Comparison of ENCODE assay signal across 26 mouse cellular contexts in the genomic region with DNA sequence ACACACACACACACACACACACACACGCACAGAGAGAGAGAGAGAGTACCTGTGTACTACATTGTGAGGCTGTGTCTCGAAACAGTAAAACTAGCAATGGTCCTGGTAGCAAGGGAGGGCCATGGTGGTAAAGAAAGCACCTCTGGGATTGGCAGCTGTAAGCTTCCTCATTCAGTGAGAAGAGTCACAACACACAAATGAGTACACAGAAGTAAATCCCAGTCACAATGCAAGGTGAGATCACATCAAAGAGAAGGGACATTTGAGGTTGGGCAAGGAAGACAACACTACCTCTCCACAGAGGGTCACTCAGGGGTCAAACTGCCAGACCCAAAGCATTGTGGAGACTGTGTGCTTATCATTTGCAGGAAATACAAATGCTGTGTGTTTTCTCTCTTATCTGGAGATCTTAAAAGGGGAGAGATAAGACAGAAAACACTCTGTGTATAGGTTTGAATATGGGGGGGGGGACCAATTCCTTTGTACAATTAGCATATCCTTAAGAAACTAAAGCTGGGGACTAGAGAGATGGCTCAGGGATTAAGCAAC. TPM values are rescaled to one million over a fixed set of nuclear protein-coding genes. Genes with fewer than 3 reads are reported as not detected.
DNase-seq lines count a peak whose midpoint lies in the region; ATAC-seq and TF ChIP-seq lines count a peak whose summit lies in the region.
"Had no signal": no experiment of that assay in that cellular context is flagged by ENCODE, and none has a peak within 500 bp of the region (broad histone marks: within the 10 kb centered on the region; RNA-seq: fewer than 3 reads in every experiment).

No protein-coding gene starts in this region.

- TF ChIP-seq CTCF in intestine, postnatal 0 days (IDR thresholded peaks at IDR 0.05; ENCODE audit: low read depth): no peak
- TF ChIP-seq CTCF in ES-Bruce4 (IDR thresholded peaks at IDR 0.05; ENCODE audit: low read depth, low read length): no peak

- H3K36me3 ChIP-seq in intestine, embryonic 15.5 days: no peaks in the 10 kb centered on the region
- H3K36me3 ChIP-seq in intestine, postnatal 0 days (ENCODE audit: control insufficient read depth, insufficient read depth): no peaks in the 10 kb centered on the region
- no peaks in the 10 kb centered on the region for H3K36me3 ChIP-seq in ES-Bruce4 (ENCODE audit: control insufficient read depth, insufficient read depth, low read length, poor library complexity, severe bottlenecking)
- H3K36me3 ChIP-seq in splenic B cell, adult 2 months (ENCODE audit: control insufficient read depth, insufficient read depth, low read length, poor library complexity, severe bottlenecking): no peaks in the 10 kb centered on the region
- H3K36me3 ChIP-seq in hindbrain, embryonic 16.5 days (ENCODE audit: control insufficient read depth, insufficient read depth, low read length): no peaks in the 10 kb centered on the region
- H3K36me3 ChIP-seq in forebrain, embryonic 11.5 days (ENCODE audit: control insufficient read depth, insufficient read depth, low read length): no peaks in the 10 kb centered on the region
- H3K36me3 ChIP-seq: embryonic facial prominence, embryonic 10.5 days; forebrain, embryonic 15.5 days; G1E; heart, embryonic 15.5 days; hindbrain, embryonic 10.5 days; hindbrain, embryonic 15.5 days had no signal

- TF ChIP-seq EP300 in ES-Bruce4 (IDR thresholded peaks at IDR 0.05; ENCODE audit: insufficient read depth, low read depth, low read length): no peak

- H3K27ac ChIP-seq in intestine, embryonic 15.5 days: no peak overlapping the region
- H3K27ac ChIP-seq in intestine, postnatal 0 days (ENCODE audit: low read depth, low read length): no peak overlapping the region
- peak overlapping the region; percentile 22 for H3K27ac ChIP-seq in ES-Bruce4 (ENCODE audit: insufficient read depth, low read length)
- no peak overlapping the region for H3K27ac ChIP-seq in hindbrain, embryonic 16.5 days (ENCODE audit: low read depth, low read length)
- no peak overlapping the region for H3K27ac ChIP-seq in forebrain, embryonic 11.5 days (ENCODE audit: low read depth, low read length)
- H3K27ac ChIP-seq: embryonic facial prominence, embryonic 10.5 days; forebrain, embryonic 15.5 days; heart, adult 2 months; heart, embryonic 15.5 days; hindbrain, embryonic 10.5 days; hindbrain, embryonic 15.5 days had no signal

- H3K4me3 ChIP-seq in intestine, embryonic 15.5 days (replicated peaks): no peak overlapping the region
- H3K4me3 ChIP-seq in intestine, postnatal 0 days (ENCODE audit: low read depth, low read length): no peak overlapping the region
- H3K4me3 ChIP-seq in ES-Bruce4 (ENCODE audit: low read depth, low read length): no peak overlapping the region
- H3K4me3 ChIP-seq in hindbrain, embryonic 16.5 days (ENCODE audit: low read length): no peak overlapping the region
- no peak overlapping the region for H3K4me3 ChIP-seq in forebrain, embryonic 11.5 days (ENCODE audit: low read depth, low read length)
- H3K4me3 ChIP-seq: embryonic facial prominence, embryonic 10.5 days; forebrain, embryonic 15.5 days; heart, adult 2 months; heart, embryonic 15.5 days; hindbrain, embryonic 10.5 days; hindbrain, embryonic 15.5 days had no signal

- TF ChIP-seq POLR2A in ES-Bruce4 (IDR thresholded peaks at IDR 0.05; ENCODE audit: insufficient read depth, low read length): no peak

- peak; percentile 35 for DNase-seq in splenic B cell, adult 2 months (ENCODE audit: low read depth, low spot score)
- DNase-seq in heart, postnatal 14 days: no peak
- DNase-seq in forebrain, embryonic 11.5 days (ENCODE audit: low spot score): no peak
- DNase-seq: adrenal gland, postnatal 25 days; cerebellum, adult 18-20 months; cerebellum, postnatal 10 days; heart, adult 2 months had no signal

- WGBS in intestine, embryonic 15.5 days: 28% methylated on average over 2 of the region's 2 CpGs
- 45% methylated on average over 2 of the region's 2 CpGs for WGBS in intestine, postnatal 0 days
- 90% methylated on average over 2 of the region's 2 CpGs for WGBS in hindbrain, embryonic 16.5 days
- WGBS in forebrain, embryonic 11.5 days: 79% methylated on average over 2 of the region's 2 CpGs

- 0 out of 2 replicates have a peak, but pooled peaks have one; percentile 14 for ATAC-seq in intestine, embryonic 15.5 days
- no peak for ATAC-seq in intestine, postnatal 0 days
- ATAC-seq in granulocyte monocyte progenitor cell, adult 5-6 weeks (replicated peaks; ENCODE audit: poor library complexity, severe bottlenecking): peak; percentile 25; the same call in 1 of the 2 replicates
- no peak for ATAC-seq in hindbrain, embryonic 16.5 days
- no peak for ATAC-seq in forebrain, embryonic 11.5 days (replicated peaks; ENCODE audit: low FRiP score)
- ATAC-seq: forebrain, embryonic 15.5 days; inflammation-experienced regulatory T-cells, adult 6 months had no signal

- H3K9ac ChIP-seq in intestine, embryonic 15.5 days: no peak overlapping the region
- H3K9ac ChIP-seq in intestine, postnatal 0 days (ENCODE audit: low read depth, low read length): no peak overlapping the region
- H3K9ac ChIP-seq in ES-Bruce4 (ENCODE audit: low read depth, poor library complexity, severe bottlenecking): no peak overlapping the region
- H3K9ac ChIP-seq in hindbrain, embryonic 16.5 days (ENCODE audit: low read depth, low read length): no peak overlapping the region
- no peak overlapping the region for H3K9ac ChIP-seq in forebrain, embryonic 11.5 days (ENCODE audit: low read length)
- H3K9ac ChIP-seq: forebrain, embryonic 15.5 days; heart, embryonic 15.5 days; hindbrain, embryonic 15.5 days had no signal

- H3K27me3 ChIP-seq in intestine, embryonic 15.5 days (replicated peaks): no peaks in the 10 kb centered on the region
- H3K27me3 ChIP-seq in intestine, postnatal 0 days (replicated peaks; ENCODE audit: control insufficient read depth, insufficient read depth, low read length): no peaks in the 10 kb centered on the region
- H3K27me3 ChIP-seq in ES-Bruce4 (ENCODE audit: control insufficient read depth, insufficient read depth, low read length, poor library complexity, severe bottlenecking): no peaks in the 10 kb centered on the region
- no peaks in the 10 kb centered on the region for H3K27me3 ChIP-seq in splenic B cell, adult 2 months (ENCODE audit: control insufficient read depth, insufficient read depth, low read length, poor library complexity, severe bottlenecking)
- no peaks in the 10 kb centered on the region for H3K27me3 ChIP-seq in hindbrain, embryonic 16.5 days (replicated peaks; ENCODE audit: control insufficient read depth, insufficient read depth, low read length)
- no peaks in the 10 kb centered on the region for H3K27me3 ChIP-seq in forebrain, embryonic 11.5 days (ENCODE audit: control insufficient read depth, insufficient read depth, low read length)
- H3K27me3 ChIP-seq: forebrain, embryonic 15.5 days; heart, embryonic 15.5 days; hindbrain, embryonic 15.5 days had no signal

- no peaks in the 10 kb centered on the region for H3K9me3 ChIP-seq in intestine, embryonic 15.5 days
- H3K9me3 ChIP-seq in intestine, postnatal 0 days (ENCODE audit: control insufficient read depth): no peaks in the 10 kb centered on the region
- H3K9me3 ChIP-seq in ES-Bruce4 (replicated peaks; ENCODE audit: control insufficient read depth, insufficient read depth, low read length, poor library complexity, severe bottlenecking): no peaks in the 10 kb centered on the region
- no peaks in the 10 kb centered on the region for H3K9me3 ChIP-seq in hindbrain, embryonic 16.5 days (ENCODE audit: control insufficient read depth, low read length)
- H3K9me3 ChIP-seq in forebrain, embryonic 11.5 days (ENCODE audit: control insufficient read depth, low read length): no peaks in the 10 kb centered on the region
- H3K9me3 ChIP-seq: embryonic facial prominence, embryonic 10.5 days; forebrain, embryonic 15.5 days; G1E; heart, embryonic 15.5 days; hindbrain, embryonic 10.5 days; hindbrain, embryonic 15.5 days had no signal

- intact Hi-C loops in heart, postnatal 14 days (cut with DNase I): no loop called here

- peaks cover 3% of the 10 kb centered on the region for H3K4me1 ChIP-seq in intestine, embryonic 15.5 days (replicated peaks)
- peaks cover 5% of the 10 kb centered on the region; the same call in 1 of the 2 replicates for H3K4me1 ChIP-seq in intestine, postnatal 0 days (replicated peaks; ENCODE audit: control insufficient read depth, insufficient read depth, low read length)
- peaks cover 5% of the 10 kb centered on the region for H3K4me1 ChIP-seq in ES-Bruce4 (ENCODE audit: control insufficient read depth, insufficient read depth, low read length)
- no peaks in the 10 kb centered on the region; the same call in 1 of the 2 replicates for H3K4me1 ChIP-seq in hindbrain, embryonic 16.5 days (ENCODE audit: control insufficient read depth, insufficient read depth, low read depth, low read length)
- H3K4me1 ChIP-seq in forebrain, embryonic 11.5 days (replicated peaks; ENCODE audit: control insufficient read depth, insufficient read depth, low read length): no peaks in the 10 kb centered on the region
- H3K4me1 ChIP-seq: forebrain, embryonic 15.5 days; heart, embryonic 15.5 days; hindbrain, embryonic 10.5 days had no signal

- H3K4me2 ChIP-seq in intestine, embryonic 15.5 days (replicated peaks): no peak overlapping the region
- no peak overlapping the region for H3K4me2 ChIP-seq in intestine, postnatal 0 days (replicated peaks; ENCODE audit: low read depth)
- H3K4me2 ChIP-seq in hindbrain, embryonic 16.5 days (ENCODE audit: low read length): no peak overlapping the region
- H3K4me2 ChIP-seq in forebrain, embryonic 11.5 days (ENCODE audit: low read depth, low read length, severe bottlenecking): no peak overlapping the region
- H3K4me2 ChIP-seq: forebrain, embryonic 15.5 days; heart, embryonic 11.5 days; heart, embryonic 15.5 days; hindbrain, embryonic 15.5 days had no signal

RNA-seq across cellular contexts. Expression of a gene that starts 9.4 kb away (rescaled TPM):
- 0.54 and 0.83 TPM in 2 replicates for polyA plus RNA-seq in intestine, embryonic 15.5 days (2015; fragmentation: Nextera tagmentation; extraction: Ambion mirVana)
- 0.21 and 0.47 TPM in 2 replicates for polyA plus RNA-seq in intestine, postnatal 0 days (2015; fragmentation: Nextera tagmentation; extraction: Ambion mirVana)
- not detected in 2 replicates for polyA plus RNA-seq in ES-Bruce4 (2011; ENCODE audit: insufficient read depth, insufficient read length, low read depth, missing spikeins)
- total RNA-seq in granulocyte monocyte progenitor cell, adult 5-6 weeks (2014; fragmentation: Nextera tagmentation): not detected in 2 replicates
- not detected in 2 replicates for total RNA-seq in granulocyte monocyte progenitor cell, adult 5-6 weeks (2017)
- polyA plus RNA-seq in hindbrain, embryonic 16.5 days (2015; fragmentation: Nextera tagmentation; extraction: Ambion mirVana): 0.09 and 0.21 TPM in 2 replicates
- total RNA-seq in heart, postnatal 14 days (2021): not detected
- not detected in 2 replicates for polyA plus RNA-seq in forebrain, embryonic 11.5 days (2014; fragmentation: Nextera tagmentation; extraction: Ambion mirVana)
- total RNA-seq: G1E; gastrocnemius, adult 8-10 months; gastrocnemius, postnatal 4 days; heart, adult 2 months; heart, postnatal 25 days had no signal
- polyA plus RNA-seq: C2C12; embryonic facial prominence, embryonic 10.5 days; embryonic facial prominence, embryonic 14.5 days; forebrain, embryonic 15.5 days; G1E; heart, adult 2 months; heart, embryonic 11.5 days; heart, embryonic 15.5 days; hindbrain, embryonic 10.5 days; hindbrain, embryonic 15.5 days had no signal

RNA-seq across cellular contexts. Expression of a gene that starts 14.8 kb away (rescaled TPM):
- polyA plus RNA-seq in intestine, embryonic 15.5 days (2015; fragmentation: Nextera tagmentation; extraction: Ambion mirVana): 0.25 and 0.27 TPM in 2 replicates
- 0.13 and 0.21 TPM in 2 replicates for polyA plus RNA-seq in intestine, postnatal 0 days (2015; fragmentation: Nextera tagmentation; extraction: Ambion mirVana)
- polyA plus RNA-seq in ES-Bruce4 (2011; ENCODE audit: insufficient read depth, insufficient read length, low read depth, missing spikeins): not detected in 2 replicates
- not detected in 2 replicates for total RNA-seq in granulocyte monocyte progenitor cell, adult 5-6 weeks (2014; fragmentation: Nextera tagmentation)
- total RNA-seq in granulocyte monocyte progenitor cell, adult 5-6 weeks (2017): not detected in 2 replicates
- polyA plus RNA-seq in hindbrain, embryonic 16.5 days (2015; fragmentation: Nextera tagmentation; extraction: Ambion mirVana): 0.06 TPM in 1 of 2 replicates, not detected in the other
- total RNA-seq in heart, postnatal 14 days (2021): not detected
- polyA plus RNA-seq in forebrain, embryonic 11.5 days (2014; fragmentation: Nextera tagmentation; extraction: Ambion mirVana): not detected in 2 replicates
- total RNA-seq: adrenal gland, adult 2 months; adrenal gland, postnatal 25 days; gastrocnemius, adult 8-10 months; gastrocnemius, postnatal 4 days; heart, adult 2 months; heart, postnatal 25 days had no signal
- polyA plus RNA-seq: adrenal gland, adult 2 months; C2C12; embryonic facial prominence, embryonic 10.5 days; embryonic facial prominence, embryonic 14.5 days; forebrain, embryonic 15.5 days; G1E; heart, embryonic 11.5 days; heart, embryonic 15.5 days; hindbrain, embryonic 10.5 days; hindbrain, embryonic 15.5 days had no signal

RNA-seq across cellular contexts. Expression of a gene that starts 23.0 kb away (rescaled TPM):
- polyA plus RNA-seq in intestine, embryonic 15.5 days (2015; fragmentation: Nextera tagmentation; extraction: Ambion mirVana): 10.9 and 15.5 TPM in 2 replicates
- 12.5 and 12.6 TPM in 2 replicates for polyA plus RNA-seq in intestine, postnatal 0 days (2015; fragmentation: Nextera tagmentation; extraction: Ambion mirVana)
- not detected in 2 replicates for polyA plus RNA-seq in ES-Bruce4 (2011; ENCODE audit: insufficient read depth, insufficient read length, low read depth, missing spikeins)
- 6.5 and 17.9 TPM in 2 replicates for total RNA-seq in granulocyte monocyte progenitor cell, adult 5-6 weeks (2014; fragmentation: Nextera tagmentation)
- total RNA-seq in granulocyte monocyte progenitor cell, adult 5-6 weeks (2017): 23.4 and 26.4 TPM in 2 replicates
- polyA plus RNA-seq in hindbrain, embryonic 16.5 days (2015; fragmentation: Nextera tagmentation; extraction: Ambion mirVana): 0.10 and 0.25 TPM in 2 replicates
- under 1 TPM; 0.34 to 0.74 TPM for total RNA-seq in heart, postnatal 14 days (2021)
- not detected in 2 replicates for polyA plus RNA-seq in forebrain, embryonic 11.5 days (2014; fragmentation: Nextera tagmentation; extraction: Ambion mirVana)
- total RNA-seq: heart, adult 2 months had no signal
- polyA plus RNA-seq: C2C12; embryonic facial prominence, embryonic 10.5 days; heart, embryonic 11.5 days; hindbrain, embryonic 10.5 days had no signal

RNA-seq across cellular contexts. Expression of a gene that starts 33.6 kb away (rescaled TPM):
- 0.38 and 0.59 TPM in 2 replicates for polyA plus RNA-seq in intestine, embryonic 15.5 days (2015; fragmentation: Nextera tagmentation; extraction: Ambion mirVana)
- 0.27 and 0.51 TPM in 2 replicates for polyA plus RNA-seq in intestine, postnatal 0 days (2015; fragmentation: Nextera tagmentation; extraction: Ambion mirVana)
- polyA plus RNA-seq in ES-Bruce4 (2011; ENCODE audit: insufficient read depth, insufficient read length, low read depth, missing spikeins): not detected in 2 replicates
- total RNA-seq in granulocyte monocyte progenitor cell, adult 5-6 weeks (2014; fragmentation: Nextera tagmentation): not detected in 2 replicates
- not detected in 2 replicates for total RNA-seq in granulocyte monocyte progenitor cell, adult 5-6 weeks (2017)
- 0.26 TPM in 1 of 2 replicates, not detected in the other for polyA plus RNA-seq in hindbrain, embryonic 16.5 days (2015; fragmentation: Nextera tagmentation; extraction: Ambion mirVana)
- total RNA-seq in heart, postnatal 14 days (2021): under 1 TPM; 0.39 to 0.43 TPM
- polyA plus RNA-seq in forebrain, embryonic 11.5 days (2014; fragmentation: Nextera tagmentation; extraction: Ambion mirVana): not detected in 2 replicates
- total RNA-seq: gastrocnemius, adult 8-10 months had no signal
- polyA plus RNA-seq: forebrain, embryonic 15.5 days; G1E; heart, embryonic 11.5 days; heart, embryonic 15.5 days; hindbrain, embryonic 10.5 days had no signal

RNA-seq across cellular contexts. Expression of a gene that starts 58.9 kb away (rescaled TPM):
- polyA plus RNA-seq in intestine, embryonic 15.5 days (2015; fragmentation: Nextera tagmentation; extraction: Ambion mirVana): 1.9 and 2.8 TPM in 2 replicates
- polyA plus RNA-seq in intestine, postnatal 0 days (2015; fragmentation: Nextera tagmentation; extraction: Ambion mirVana): 4.1 and 4.8 TPM in 2 replicates
- 5.0 and 9.1 TPM in 2 replicates for polyA plus RNA-seq in ES-Bruce4 (2011; ENCODE audit: insufficient read depth, insufficient read length, low read depth, missing spikeins)
- not detected in 2 replicates for total RNA-seq in granulocyte monocyte progenitor cell, adult 5-6 weeks (2014; fragmentation: Nextera tagmentation)
- not detected in 2 replicates for total RNA-seq in granulocyte monocyte progenitor cell, adult 5-6 weeks (2017)
- polyA plus RNA-seq in hindbrain, embryonic 16.5 days (2015; fragmentation: Nextera tagmentation; extraction: Ambion mirVana): 0.38 TPM in 1 of 2 replicates, not detected in the other
- not detected for total RNA-seq in heart, postnatal 14 days (2021)
- not detected in 2 replicates for polyA plus RNA-seq in forebrain, embryonic 11.5 days (2014; fragmentation: Nextera tagmentation; extraction: Ambion mirVana)
- total RNA-seq: adrenal gland, adult 2 months; adrenal gland, postnatal 25 days; G1E; heart, adult 2 months; heart, postnatal 25 days had no signal
- polyA plus RNA-seq: adrenal gland, adult 2 months; C2C12; embryonic facial prominence, embryonic 10.5 days; G1E; heart, adult 2 months; heart, embryonic 11.5 days; hindbrain, embryonic 10.5 days; inflammation-experienced regulatory T-cells, adult 6 months had no signal

Comparison
In these comparisons a context has a peak if more than half of its experiments do, and no peak if none do; other contexts are left out.
1. ATAC-seq: peak in intestine, embryonic 15.5 days (single experiment) and granulocyte monocyte progenitor cell, adult 5-6 weeks (single experiment); none in intestine, postnatal 0 days (single experiment), hindbrain, embryonic 16.5 days (single experiment) and forebrain, embryonic 11.5 days (single experiment).